24 mouse cellular contexts compared by ENCODE assay signal in the genomic region with DNA sequence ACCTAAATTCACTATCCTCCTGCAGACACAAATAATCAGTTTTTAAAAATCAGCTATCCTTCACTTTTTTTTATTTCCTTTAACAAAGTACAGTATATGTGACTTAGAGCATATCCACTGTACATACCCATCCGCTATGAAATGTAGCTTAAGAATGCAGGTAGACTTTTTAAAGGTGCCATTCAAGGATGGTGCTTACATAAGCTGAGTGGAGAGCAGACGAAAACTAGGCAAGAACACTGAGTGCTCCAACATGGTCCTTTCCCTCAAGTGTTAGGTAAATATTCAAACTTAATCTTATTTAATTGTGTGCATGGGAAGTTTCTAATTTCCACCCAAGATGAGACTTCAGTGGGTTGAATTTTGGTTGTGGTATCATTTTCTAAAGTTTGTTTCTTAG.
"Had no signal": no experiment of that assay in that cellular context is flagged by ENCODE, and none has a peak within 500 bp of the region (broad histone marks: within the 10 kb centered on the region; RNA-seq: fewer than 3 reads in every experiment).

No protein-coding gene starts in this region.

- ATAC-seq: forebrain, embryonic 16.5 days; hindbrain, embryonic 16.5 days; intestine, embryonic 15.5 days; intestine, postnatal 0 days had no signal

- H3K9me3 ChIP-seq: heart, embryonic 10.5 days; heart, embryonic 12.5 days; hindbrain, embryonic 10.5 days; hindbrain, embryonic 12.5 days; intestine, embryonic 15.5 days; limb, embryonic 10.5 days; limb, embryonic 12.5 days had no signal

- H3K27ac ChIP-seq: gastrocnemius, adult 2 months; heart, embryonic 10.5 days; hindbrain, embryonic 10.5 days; hindbrain, embryonic 12.5 days; hindbrain, embryonic 14.5 days; intestine, embryonic 15.5 days; layer of hippocampus, adult 2 months; left cerebral cortex, adult 2 months; limb, embryonic 10.5 days; limb, embryonic 12.5 days had no signal

- DNase-seq: gastrocnemius, adult 2 months; gastrocnemius, postnatal 10 days; gastrocnemius, postnatal 25 days; heart, adult 18-20 months; heart, postnatal 10 days; heart, postnatal 4 days; kidney, adult 18-20 months; kidney, adult 8-10 months; kidney, postnatal 10 days; kidney, postnatal 25 days; kidney, postnatal 4 days had no signal

- H3K4me1 ChIP-seq: heart, embryonic 10.5 days; heart, embryonic 12.5 days; hindbrain, embryonic 10.5 days; hindbrain, embryonic 12.5 days; intestine, embryonic 15.5 days; limb, embryonic 10.5 days; limb, embryonic 12.5 days had no signal

- H3K27me3 ChIP-seq: heart, embryonic 12.5 days; hindbrain, embryonic 12.5 days; intestine, embryonic 15.5 days; limb, embryonic 12.5 days had no signal

- H3K4me3 ChIP-seq: gastrocnemius, adult 2 months; heart, embryonic 10.5 days; heart, embryonic 12.5 days; hindbrain, embryonic 10.5 days; hindbrain, embryonic 12.5 days; intestine, embryonic 15.5 days; layer of hippocampus, adult 2 months; left cerebral cortex, adult 2 months; limb, embryonic 10.5 days; limb, embryonic 12.5 days had no signal

- H3K4me2 ChIP-seq: heart, embryonic 12.5 days; hindbrain, embryonic 12.5 days; hindbrain, embryonic 14.5 days; intestine, embryonic 15.5 days; limb, embryonic 12.5 days had no signal

- H3K9ac ChIP-seq: heart, embryonic 12.5 days; hindbrain, embryonic 12.5 days; hindbrain, embryonic 14.5 days; intestine, embryonic 15.5 days; limb, embryonic 12.5 days had no signal
